In the genomic region with DNA sequence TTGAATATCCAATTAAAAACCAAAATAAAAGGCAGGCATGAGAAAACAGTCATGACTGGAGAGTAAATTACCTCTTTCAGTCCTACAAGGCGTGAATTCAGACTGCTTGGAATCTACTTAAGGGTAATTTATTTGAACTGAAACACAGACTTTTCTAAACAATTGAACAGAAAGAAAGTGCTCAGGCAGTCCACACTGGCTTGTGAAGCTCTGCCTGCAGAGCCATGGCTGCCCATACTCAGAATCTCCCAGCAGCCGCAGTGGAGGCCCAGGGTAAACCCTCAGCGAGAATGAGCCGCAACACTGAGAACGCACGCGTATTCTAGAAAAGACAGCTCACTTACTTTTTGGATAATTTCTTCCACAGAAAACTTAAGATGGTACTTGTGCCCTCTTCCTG, we compare ENCODE assay signal across 15 mouse cellular contexts. TPM values are rescaled to one million over a fixed set of nuclear protein-coding genes. Genes with fewer than 3 reads are reported as not detected.
DNase-seq lines count a peak whose midpoint lies in the region; ATAC-seq lines count a peak whose summit lies in the region.
"Had no signal": no experiment of that assay in that cellular context is flagged by ENCODE, and none has a peak within 500 bp of the region (broad histone marks: within the 10 kb centered on the region; RNA-seq: fewer than 3 reads in every experiment).

No protein-coding gene starts in this region.

- H3K4me2 ChIP-seq in heart, embryonic 12.5 days = no peak overlapping the region
- peak overlapping the region; percentile 61 for H3K4me2 ChIP-seq in lung, embryonic 15.5 days
- H3K4me2 ChIP-seq in neural tube, embryonic 15.5 days = peak overlapping the region; percentile 89

- no peak overlapping the region for H3K27ac ChIP-seq in heart, embryonic 12.5 days (ENCODE audit: poor library complexity, severe bottlenecking)
- H3K27ac ChIP-seq in lung, embryonic 15.5 days = peak overlapping the region; percentile 40; the same call in 1 of the 2 replicates
- no peak overlapping the region for H3K27ac ChIP-seq in limb, embryonic 10.5 days
- H3K27ac ChIP-seq in neural tube, embryonic 15.5 days (replicated peaks) = peak overlapping the region; percentile 54; the same call in 1 of the 2 replicates

- 87% methylated on average over 7 of the region's 7 CpGs for WGBS in heart, embryonic 12.5 days
- 72% methylated on average over 7 of the region's 7 CpGs for WGBS in lung, embryonic 15.5 days
- 87% methylated on average over 7 of the region's 7 CpGs for WGBS in limb, embryonic 10.5 days
- 48% methylated on average over 7 of the region's 7 CpGs for WGBS in neural tube, embryonic 15.5 days

- H3K36me3 ChIP-seq in heart, embryonic 12.5 days = peaks cover 42% of the 10 kb centered on the region
- H3K36me3 ChIP-seq in lung, embryonic 15.5 days = peaks cover 37% of the 10 kb centered on the region
- peaks cover 59% of the 10 kb centered on the region for H3K36me3 ChIP-seq in limb, embryonic 10.5 days
- H3K36me3 ChIP-seq in neural tube, embryonic 15.5 days = peaks cover 25% of the 10 kb centered on the region

- intact Hi-C loops in heart, postnatal 10 days (cut with DNase I) = no loop called here

- no peaks in the 10 kb centered on the region for H3K9me3 ChIP-seq in heart, embryonic 12.5 days (replicated peaks)
- H3K9me3 ChIP-seq in lung, embryonic 15.5 days = no peaks in the 10 kb centered on the region
- no peaks in the 10 kb centered on the region for H3K9me3 ChIP-seq in limb, embryonic 10.5 days (replicated peaks)
- H3K9me3 ChIP-seq in neural tube, embryonic 15.5 days (replicated peaks) = no peaks in the 10 kb centered on the region

- peaks cover 12% of the 10 kb centered on the region for H3K4me1 ChIP-seq in heart, embryonic 12.5 days (replicated peaks)
- peaks cover 11% of the 10 kb centered on the region for H3K4me1 ChIP-seq in lung, embryonic 15.5 days
- peaks cover 18% of the 10 kb centered on the region for H3K4me1 ChIP-seq in limb, embryonic 10.5 days
- peaks cover 17% of the 10 kb centered on the region for H3K4me1 ChIP-seq in neural tube, embryonic 15.5 days

- peak overlapping the region; percentile 56; the same call in 1 of the 2 replicates for H3K9ac ChIP-seq in heart, embryonic 12.5 days
- H3K9ac ChIP-seq in lung, embryonic 15.5 days = no peak overlapping the region
- no peak overlapping the region for H3K9ac ChIP-seq in neural tube, embryonic 15.5 days (replicated peaks)

- DNase-seq in heart, postnatal 10 days = no peak
- DNase-seq in lung, postnatal 4 days = no peak
- DNase-seq in limb, embryonic 10.5 days (ENCODE audit: low spot score) = no peak
- no peak for DNase-seq in cerebellum, adult 8-10 months
- DNase-seq in gastrocnemius, postnatal 25 days = no peak
- DNase-seq: cerebellum, adult 11 months; gastrocnemius, postnatal 14 days; kidney, adult 2 months; layer of hippocampus, postnatal 36 days; spleen, adult 18-20 months had no signal

- ATAC-seq in heart, embryonic 12.5 days (ENCODE audit: insufficient number of reproducible peaks, low FRiP score) = no peak
- ATAC-seq in lung, embryonic 15.5 days (ENCODE audit: borderline replicate concordance, extremely low read depth, low FRiP score, low TSS enrichment) = no peak
- no peak for ATAC-seq in neural tube, embryonic 15.5 days (ENCODE audit: low FRiP score)
- ATAC-seq: Patski had no signal

- no peaks in the 10 kb centered on the region for H3K27me3 ChIP-seq in heart, embryonic 12.5 days (replicated peaks)
- H3K27me3 ChIP-seq in lung, embryonic 15.5 days = no peaks in the 10 kb centered on the region
- H3K27me3 ChIP-seq in limb, embryonic 10.5 days (ENCODE audit: low read depth, poor library complexity, severe bottlenecking) = no peaks in the 10 kb centered on the region
- no peaks in the 10 kb centered on the region for H3K27me3 ChIP-seq in neural tube, embryonic 15.5 days (replicated peaks)
- H3K27me3 ChIP-seq: Patski had no signal

- H3K4me3 ChIP-seq in heart, embryonic 12.5 days = no peak overlapping the region
- peak overlapping the region; percentile 62 for H3K4me3 ChIP-seq in lung, embryonic 15.5 days
- H3K4me3 ChIP-seq in limb, embryonic 10.5 days = peak overlapping the region; percentile 70; the same call in 1 of the 2 replicates
- peak overlapping the region; percentile 60 for H3K4me3 ChIP-seq in neural tube, embryonic 15.5 days (replicated peaks)

RNA-seq across cellular contexts. Expression of a gene that starts 1.7 kb away (rescaled TPM):
- polyA plus RNA-seq in heart, embryonic 12.5 days (2016; fragmentation: Nextera tagmentation; extraction: Ambion mirVana) = 44.9 and 50.7 TPM in 2 replicates
- total RNA-seq in heart, postnatal 10 days (2021) = 10 to 100 TPM; 21.6 to 23.1 TPM
- polyA plus RNA-seq in lung, embryonic 15.5 days (2015; fragmentation: Nextera tagmentation; extraction: Ambion mirVana) = 181 and 189 TPM in 2 replicates
- polyA plus RNA-seq in limb, embryonic 10.5 days (2016; fragmentation: Nextera tagmentation; extraction: Ambion mirVana) = 70.5 and 97.8 TPM in 2 replicates
- polyA plus RNA-seq in neural tube, embryonic 15.5 days (2015; fragmentation: Nextera tagmentation; extraction: Ambion mirVana) = 191 and 236 TPM in 2 replicates
- total RNA-seq in gastrocnemius, postnatal 25 days (2021) = 1 to 10 TPM; 1.7 to 2.6 TPM

RNA-seq across cellular contexts. Expression of a gene that starts 32.1 kb away (rescaled TPM):
- polyA plus RNA-seq in heart, embryonic 12.5 days (2016; fragmentation: Nextera tagmentation; extraction: Ambion mirVana) = 116 and 123 TPM in 2 replicates
- 100 to 1,000 TPM; 189 to 208 TPM for total RNA-seq in heart, postnatal 10 days (2021)
- polyA plus RNA-seq in lung, embryonic 15.5 days (2015; fragmentation: Nextera tagmentation; extraction: Ambion mirVana) = 42.8 and 49.0 TPM in 2 replicates
- 61.9 and 63.4 TPM in 2 replicates for polyA plus RNA-seq in limb, embryonic 10.5 days (2016; fragmentation: Nextera tagmentation; extraction: Ambion mirVana)
- 31.2 and 34.0 TPM in 2 replicates for polyA plus RNA-seq in neural tube, embryonic 15.5 days (2015; fragmentation: Nextera tagmentation; extraction: Ambion mirVana)
- 100 to 1,000 TPM; 103 to 113 TPM for total RNA-seq in gastrocnemius, postnatal 25 days (2021)

RNA-seq across cellular contexts. Expression of a gene that starts 53.3 kb away (rescaled TPM):
- 0.72 and 0.94 TPM in 2 replicates for polyA plus RNA-seq in heart, embryonic 12.5 days (2016; fragmentation: Nextera tagmentation; extraction: Ambion mirVana)
- total RNA-seq in heart, postnatal 10 days (2021) = 1 to 10 TPM; 1.2 TPM
- polyA plus RNA-seq in lung, embryonic 15.5 days (2015; fragmentation: Nextera tagmentation; extraction: Ambion mirVana) = 4.9 and 6.8 TPM in 2 replicates
- 0.95 and 5.5 TPM in 2 replicates for polyA plus RNA-seq in limb, embryonic 10.5 days (2016; fragmentation: Nextera tagmentation; extraction: Ambion mirVana)
- polyA plus RNA-seq in neural tube, embryonic 15.5 days (2015; fragmentation: Nextera tagmentation; extraction: Ambion mirVana) = 3.3 and 3.9 TPM in 2 replicates
- total RNA-seq in gastrocnemius, postnatal 25 days (2021) = 1 to 10 TPM in 1 of 2 experiments, under 1 TPM in 1; 0.28 to 1.1 TPM
- total RNA-seq: neutrophil, adult 5-6 weeks had no signal
- polyA plus RNA-seq: Patski had no signal

Comparison
In these comparisons a context has a peak if more than half of its experiments do, and no peak if none do; other contexts are left out.
1. H3K27ac ChIP-seq: peak in lung, embryonic 15.5 days (single experiment) and neural tube, embryonic 15.5 days (single experiment); none in heart, embryonic 12.5 days (single experiment) and limb, embryonic 10.5 days (single experiment).